Mouse (Mus musculus) myocyte (in vitro differentiated cells): ENCODE results near the gene Cgn.
"Not testable (repeated sequence)": the region's sequence is repeated elsewhere in the genome, so short reads cannot be mapped to it uniquely, and the experiment has no call there.

Experiments used
- E2F4 ChIP-seq: IDR thresholded peaks from one replicate; pipeline ENCODE4 v1.6.1; 2011; ENCODE audit warnings: mild to moderate bottlenecking, control low read depth, moderate library complexity; ENCODE audit not compliant: insufficient read depth
- MYOG ChIP-seq, 3 experiments: IDR thresholded peaks; one replicate each; pipeline ENCODE4 v1.6.1; 2011; ENCODE audit warnings: control low read depth in 2 of 3, low read depth in 2 of 3, mild to moderate bottlenecking in 2 of 3; ENCODE audit not compliant: insufficient read length in 2 of 3, control insufficient read depth in 1 of 3, insufficient read depth in 1 of 3
- POLR2A ChIP-seq: IDR thresholded peaks from one replicate; pipeline ENCODE4 v1.6.1; 2011; ENCODE audit warnings: low read depth, mild to moderate bottlenecking, control low read depth, moderate library complexity; ENCODE audit not compliant: insufficient read length
- POLR2AphosphoS2 ChIP-seq: IDR thresholded peaks from one replicate; pipeline ENCODE4 v1.6.1; 2011; ENCODE audit warnings: low read depth, control low read depth; ENCODE audit not compliant: insufficient read length
- TCF12 ChIP-seq: IDR thresholded peaks from one replicate; pipeline ENCODE4 v1.6.1; 2011; ENCODE audit warnings: mild to moderate bottlenecking, control low read depth; ENCODE audit not compliant: poor library complexity, insufficient read depth, severe bottlenecking
- USF1 ChIP-seq: IDR thresholded peaks from one replicate; pipeline ENCODE4 v1.6.1; 2011; ENCODE audit warnings: low read depth, mild to moderate bottlenecking, control low read depth, moderate library complexity

DNA sequence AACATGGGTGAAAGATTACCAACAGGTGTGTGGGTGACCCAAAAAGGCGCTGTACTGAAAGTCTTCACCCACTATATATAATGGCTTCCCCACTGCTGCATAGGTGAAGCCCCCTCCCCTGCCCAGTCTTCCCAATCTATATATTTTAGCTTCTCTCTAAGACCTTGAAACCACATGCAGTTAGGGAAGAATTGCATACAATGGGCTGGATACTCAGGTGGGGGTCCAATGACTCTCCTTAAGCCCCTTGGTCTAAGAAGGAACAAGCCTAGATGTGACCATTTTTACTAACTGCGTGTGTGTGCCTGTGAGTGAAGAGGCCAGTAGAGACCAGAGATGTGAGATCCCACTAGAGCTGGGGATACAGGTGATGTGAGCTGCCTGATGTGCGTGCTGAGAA lies 72.9 kb downstream of the Cgn start:
- TF ChIP-seq E2F4; USF1; TCF12; MYOG (IDR thresholded peaks at IDR 0.05; ENCODE audit: control insufficient read depth in 1 of 3, insufficient read depth in 1 of 3, insufficient read length in 2 of 3, low read depth in 2 of 3); POLR2AphosphoS2; POLR2A: not testable (repeated sequence)
